Mouse (Mus musculus): ENCODE results near the gene Foxc1.

DNA sequence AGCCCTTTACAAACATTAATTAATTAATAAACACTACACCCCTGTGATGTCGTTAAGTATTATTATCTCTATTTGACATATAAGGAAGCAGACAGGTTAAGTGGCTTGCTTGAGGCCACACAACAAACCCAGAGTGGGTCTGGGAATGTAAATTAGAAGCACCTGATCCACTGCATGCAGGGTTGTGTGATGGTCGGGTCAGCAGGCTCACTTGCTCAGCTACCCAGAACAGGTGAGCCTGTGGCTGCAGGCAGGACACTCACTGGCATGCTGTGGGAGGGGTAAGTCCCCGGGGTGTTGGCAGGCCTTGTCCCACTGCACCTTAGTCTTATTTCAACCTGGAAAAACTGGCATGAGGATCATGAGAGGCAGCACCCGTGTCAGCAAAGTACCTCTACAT, 47.6 kb downstream of the Foxc1 start:
- TF ChIP-seq CTCF (IDR thresholded peaks at IDR 0.05; ENCODE audit: low read depth, low read length) (no peak), POLR2AphosphoS5 (IDR thresholded peaks at IDR 0.05; ENCODE audit: insufficient replicate concordance, low read depth, low read length) (no peak), TAL1 (conservative IDR thresholded peaks at IDR 0.05; ENCODE audit: low read depth, low read length) (no peak), GATA1 (IDR thresholded peaks at IDR 0.05; ENCODE audit: borderline replicate concordance, low read length) (no peak)

Data from G1E (cell line).